Mouse (Mus musculus): ENCODE results near the gene Med27. TPM values are rescaled to one million over a fixed set of nuclear protein-coding genes. Genes with fewer than 3 reads are reported as not detected.
"Not testable (repeated sequence)": the region's sequence is repeated elsewhere in the genome, so short reads cannot be mapped to it uniquely, and the experiment has no call there.

Med27 gene
- total RNA-seq, 2 experiments from 2014 or later: 18.3 to 21.1 TPM

DNA sequence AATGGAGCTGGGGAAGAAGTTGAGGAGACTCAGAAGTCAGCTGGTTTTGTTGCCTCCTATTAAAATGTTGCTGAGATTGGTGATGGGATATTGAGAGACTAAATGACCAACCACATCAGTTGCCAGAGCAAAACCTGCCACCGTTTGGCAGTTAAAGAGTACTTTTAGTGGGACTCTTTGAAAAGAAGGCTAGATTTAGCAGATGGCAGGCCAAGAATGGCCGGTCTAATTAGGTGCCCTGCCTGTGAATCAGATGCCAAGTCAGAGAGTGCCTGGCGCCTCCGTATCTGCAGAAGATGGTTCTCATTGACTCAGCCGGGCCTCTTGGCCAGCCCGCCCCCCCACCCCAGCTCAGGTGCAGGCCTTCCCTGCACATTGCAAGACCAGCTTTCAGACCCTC is 173.6 kb downstream of the Med27 start:
- DNase-seq: no peak

GRCm38 (mm10) chr2:29521486-29521885 is 174.9 kb downstream of the Med27 start:
- DNase-seq: no peak

DNA sequence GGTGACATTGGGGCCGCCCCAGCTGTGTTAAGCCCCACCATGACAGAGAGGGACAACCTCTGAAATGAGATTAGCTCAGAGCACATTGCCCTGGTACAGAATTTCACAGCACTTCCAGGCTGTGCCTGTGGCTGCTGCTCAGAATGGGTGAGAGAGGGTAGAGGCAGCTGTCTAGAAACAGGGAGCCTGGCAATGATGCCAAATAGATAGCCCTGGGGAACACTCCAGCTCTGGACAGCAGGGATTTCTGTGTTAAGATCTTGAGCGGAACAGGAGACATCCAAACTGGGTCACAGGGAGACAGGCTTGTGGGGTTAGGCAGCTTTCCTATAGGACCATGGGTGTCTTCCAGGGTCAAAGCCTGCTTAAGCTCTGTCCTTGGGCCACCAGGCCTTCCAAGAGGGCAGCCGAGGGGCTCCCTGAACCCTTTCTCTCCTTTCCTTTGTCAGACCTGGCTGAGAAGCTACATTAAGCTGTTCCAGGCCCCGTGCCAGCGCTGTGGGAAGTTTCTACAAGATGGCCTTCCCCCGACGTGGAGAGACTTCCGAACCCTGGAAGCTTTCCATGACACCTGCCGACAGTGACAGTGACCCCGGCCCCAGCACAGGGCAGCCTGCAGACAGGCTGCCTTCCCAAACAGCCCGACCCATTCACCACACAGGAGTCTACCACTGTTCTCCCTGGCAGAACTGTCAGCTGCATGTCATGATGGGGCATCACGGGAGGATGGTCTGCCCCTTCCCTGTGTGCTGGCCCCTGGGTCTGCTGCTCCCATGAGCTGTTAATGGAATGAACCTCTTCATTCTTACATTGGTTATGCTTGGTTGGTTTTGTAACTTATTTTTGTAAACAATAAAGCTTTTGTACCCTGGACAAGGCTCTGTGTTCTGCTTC is 177.5 kb downstream of the Med27 start:
- peak; percentile 22 for DNase-seq

DNA sequence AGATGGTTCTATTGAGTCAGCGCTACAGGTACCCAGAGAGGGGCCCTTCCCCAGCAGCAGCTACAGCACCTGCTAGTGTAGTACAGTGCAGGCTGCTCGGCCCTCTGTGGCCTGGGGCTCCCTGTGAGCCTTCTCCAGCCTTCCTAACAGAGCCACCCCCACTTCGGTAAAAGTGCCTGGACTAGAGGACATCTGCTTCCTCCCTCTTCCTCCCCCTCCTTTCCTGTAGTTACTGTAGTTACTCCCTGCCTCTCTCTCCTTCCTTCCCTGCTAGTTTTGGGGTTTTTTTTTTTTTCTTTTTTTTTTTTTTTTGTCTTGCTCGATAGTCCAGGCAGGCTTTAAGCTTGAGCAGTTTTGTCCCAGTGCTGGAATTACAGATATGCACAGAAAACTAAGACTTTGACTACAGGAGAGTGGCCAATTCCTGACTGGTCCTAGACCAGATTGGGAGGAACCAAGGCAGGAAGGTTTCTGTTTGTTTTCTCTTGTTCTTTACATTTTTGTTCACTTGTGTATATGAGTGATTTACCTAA is 178.7 kb downstream of the Med27 start:
- DNase-seq: no peak

- peak; percentile 49 for DNase-seq
These were observed 179.6 kb downstream of the Med27 start for GRCm38 (mm10) chr2:29526266-29526665.

DNA sequence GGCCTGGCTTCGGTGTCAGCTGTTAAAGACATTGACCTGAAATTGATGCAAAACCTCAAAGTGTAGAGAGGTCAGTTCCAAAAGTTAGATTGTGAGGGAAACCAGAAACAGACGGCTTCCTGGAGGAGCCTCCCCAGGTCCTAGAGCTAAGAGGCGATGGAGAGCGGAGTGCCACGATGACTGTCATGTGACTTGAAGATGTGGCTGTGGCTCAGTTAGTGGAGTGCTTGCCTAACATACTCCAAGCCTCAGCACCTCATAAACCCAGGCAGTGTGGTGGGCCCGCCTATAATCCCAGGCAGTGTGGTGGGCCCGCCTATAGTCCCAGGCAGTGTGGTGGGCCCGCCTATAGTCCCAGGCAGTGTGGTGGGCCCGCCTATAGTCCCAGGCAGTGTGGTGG is 180.9 kb downstream of the Med27 start:
- not testable (repeated sequence) for DNase-seq

- DNase-seq: no peak
These were observed 182.2 kb downstream of the Med27 start for GRCm38 (mm10) chr2:29528811-29529210.

- DNase-seq: not testable (repeated sequence)
These were observed 183.2 kb downstream of the Med27 start for GRCm38 (mm10) chr2:29529788-29530187.

GRCm38 (mm10) chr2:29532173-29532572 is 185.6 kb downstream of the Med27 start:
- DNase-seq: no peak

DNA sequence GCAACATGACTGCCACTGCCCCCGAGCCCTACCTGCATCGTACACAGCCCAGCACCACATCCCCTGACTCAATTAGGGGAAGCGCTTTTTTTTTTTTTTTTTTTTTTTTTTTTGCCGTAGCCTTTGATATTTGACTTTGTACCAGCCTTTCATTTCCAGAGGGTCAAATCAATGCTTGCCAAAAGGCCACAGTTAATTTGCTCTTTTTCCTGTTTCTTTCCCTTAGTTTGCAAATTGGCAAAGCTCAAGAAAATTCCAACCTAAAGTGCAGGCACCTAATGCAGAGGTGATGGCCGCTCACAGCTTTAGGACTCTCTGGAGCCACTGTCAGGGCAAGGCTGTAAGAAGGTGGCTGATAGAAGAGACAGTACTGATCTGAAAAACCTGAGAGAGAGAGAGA is 186.3 kb downstream of the Med27 start:
- DNase-seq: no peak

DNA sequence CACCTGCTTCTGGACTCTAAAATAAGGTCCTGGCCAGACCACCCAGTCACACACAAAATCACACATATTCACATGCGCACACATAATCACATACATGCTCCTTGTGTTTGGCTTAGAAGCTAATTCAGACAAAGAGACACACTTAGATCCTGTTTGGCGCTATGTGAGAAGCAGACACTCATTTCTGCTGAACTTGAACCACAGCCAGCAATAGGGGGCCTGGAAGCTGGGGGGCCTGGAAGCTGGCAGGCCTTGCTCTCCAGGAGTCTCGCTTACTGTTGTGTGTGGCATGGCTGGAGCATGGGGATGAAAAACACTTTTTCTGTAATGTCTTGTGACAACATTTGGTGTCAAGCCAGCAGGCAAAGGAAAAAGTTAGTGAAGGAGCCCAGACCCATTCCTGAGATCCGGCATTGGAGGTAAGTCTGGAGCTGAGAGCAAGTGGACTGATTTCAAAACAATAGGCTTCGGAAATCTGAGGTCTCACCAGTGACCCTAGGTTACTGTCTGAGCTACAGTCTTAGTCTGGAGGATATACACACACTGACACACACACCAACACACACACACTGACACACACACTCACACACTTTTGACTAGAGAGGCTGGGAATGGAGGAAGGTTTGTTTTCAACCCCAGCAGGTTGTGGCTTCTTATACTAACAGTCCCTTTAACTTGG is 189.1 kb downstream of the Med27 start:
- no peak for DNase-seq

GRCm38 (mm10) chr2:29536481-29536880 is 189.9 kb downstream of the Med27 start:
- DNase-seq: no peak

DNA sequence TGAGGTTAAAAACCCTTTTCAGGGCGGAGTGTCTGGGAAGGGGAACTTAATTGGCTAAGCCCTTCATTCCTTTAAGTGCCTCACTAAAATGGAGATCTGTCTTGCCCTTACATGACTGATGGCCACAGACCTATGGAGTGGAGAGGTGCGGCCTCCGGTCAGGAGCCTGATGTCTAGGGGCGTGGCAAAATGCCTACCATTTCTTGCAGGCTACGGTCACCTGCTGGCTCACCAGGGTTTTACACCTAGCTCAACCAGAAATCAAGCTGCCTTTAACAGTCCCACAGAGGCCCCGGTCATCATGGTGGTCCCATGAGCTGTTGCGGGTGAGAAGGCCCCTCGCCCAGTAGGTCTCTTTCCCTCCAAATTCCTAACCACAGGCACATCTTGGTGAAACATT is 190.7 kb downstream of the Med27 start:
- DNase-seq: no peak

- DNase-seq: no peak
These were observed 195.4 kb downstream of the Med27 start for GRCm38 (mm10) chr2:29542039-29542438.

DNA sequence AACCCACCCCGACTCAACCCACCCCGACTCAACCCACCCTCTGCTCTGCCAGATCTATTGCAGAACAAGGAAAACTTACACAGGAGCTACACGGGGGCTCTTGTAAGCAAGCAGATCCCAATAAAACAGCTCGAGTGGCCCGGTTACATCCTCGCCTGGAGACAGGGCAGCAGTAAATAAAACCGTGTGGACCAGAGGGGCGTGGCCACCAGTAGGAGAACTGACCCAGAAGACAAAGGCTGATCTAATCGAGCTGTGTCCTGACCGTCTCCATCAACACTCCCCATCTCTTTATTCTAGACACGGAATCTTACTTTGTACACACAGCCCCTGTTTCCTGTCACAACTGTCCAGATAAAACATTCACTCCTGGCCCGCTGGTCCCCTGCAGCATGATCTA is 200.0 kb downstream of the Med27 start:
- no peak for DNase-seq

DNA sequence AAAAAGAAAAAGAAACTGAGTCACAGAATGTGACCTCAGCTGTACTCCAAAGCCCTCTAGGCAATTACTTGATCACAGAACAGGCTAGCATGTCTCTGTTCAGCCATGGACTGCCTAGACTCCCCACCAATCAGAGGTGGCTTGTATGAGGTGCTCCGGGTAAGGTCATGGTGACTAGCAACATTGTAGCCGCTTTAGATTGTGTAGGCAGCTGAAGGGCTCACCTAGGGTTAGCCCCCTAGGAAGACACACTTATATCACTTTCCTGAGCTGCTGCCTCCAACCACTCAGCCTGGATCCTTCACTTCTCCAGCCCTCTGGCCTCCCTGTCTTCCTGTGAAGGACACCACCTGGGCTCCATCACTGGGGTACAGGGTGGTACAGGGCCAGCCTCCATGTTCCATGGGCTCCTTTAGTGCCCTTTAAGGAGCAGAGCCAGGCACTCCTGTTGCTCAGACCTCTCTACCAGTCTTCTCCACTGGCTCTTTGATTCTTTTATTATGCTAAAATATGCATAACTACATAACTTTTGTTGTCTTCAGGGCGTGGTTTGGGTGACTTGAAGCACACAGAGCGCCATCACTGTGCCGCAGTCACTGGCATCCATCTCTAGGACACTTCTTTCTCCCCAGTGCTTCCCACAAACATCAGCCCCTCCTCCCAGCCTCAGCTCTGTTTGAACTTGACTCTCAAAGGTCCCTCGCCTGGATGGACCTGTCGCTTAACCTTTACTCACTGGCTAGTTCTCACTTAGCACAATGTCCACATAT is 205.4 kb downstream of the Med27 start:
- DNase-seq: no peak

GRCm38 (mm10) chr2:29553945-29554634 is 207.5 kb downstream of the Med27 start:
- peak; percentile 53 for DNase-seq

DNA sequence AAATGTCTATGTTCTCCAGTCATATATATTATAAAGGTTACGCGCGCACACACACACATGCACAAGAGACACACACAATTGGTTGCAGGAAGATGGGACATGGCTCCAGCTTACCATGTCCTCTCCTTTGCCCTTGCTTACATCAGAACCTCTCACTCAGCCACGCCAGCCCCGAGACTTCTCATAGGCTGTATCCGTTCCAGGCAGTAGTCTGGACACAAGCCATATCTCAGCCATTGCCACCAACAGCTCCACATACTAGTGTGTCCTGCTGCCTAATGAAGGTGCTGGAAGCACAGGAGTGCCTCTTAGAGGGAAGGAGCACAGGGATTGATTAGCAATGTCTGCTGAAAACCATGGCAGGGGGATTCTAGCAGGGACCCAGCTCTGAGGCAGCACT is 211.9 kb downstream of the Med27 start:
- DNase-seq: no peak

DNA sequence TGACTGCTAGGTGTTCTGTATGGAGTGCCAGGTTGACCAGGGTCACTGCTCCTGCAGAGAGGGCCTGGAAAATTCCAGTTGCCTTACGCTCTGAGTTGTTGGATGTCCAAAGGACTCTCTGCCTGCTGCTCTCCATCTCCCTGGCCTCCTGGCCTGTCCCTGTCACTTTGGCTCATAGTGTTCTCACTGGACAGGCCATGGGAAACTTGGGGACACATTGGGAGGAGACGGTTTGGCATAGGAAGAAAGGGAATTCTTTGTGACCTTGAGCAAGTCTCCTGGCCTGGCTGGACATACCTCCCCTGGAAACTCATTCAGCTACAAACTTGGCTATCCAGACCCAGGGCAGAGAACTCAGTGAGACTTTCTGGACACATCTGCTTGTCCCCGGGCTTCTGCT is 213.3 kb downstream of the Med27 start:
- DNase-seq: no peak

DNA sequence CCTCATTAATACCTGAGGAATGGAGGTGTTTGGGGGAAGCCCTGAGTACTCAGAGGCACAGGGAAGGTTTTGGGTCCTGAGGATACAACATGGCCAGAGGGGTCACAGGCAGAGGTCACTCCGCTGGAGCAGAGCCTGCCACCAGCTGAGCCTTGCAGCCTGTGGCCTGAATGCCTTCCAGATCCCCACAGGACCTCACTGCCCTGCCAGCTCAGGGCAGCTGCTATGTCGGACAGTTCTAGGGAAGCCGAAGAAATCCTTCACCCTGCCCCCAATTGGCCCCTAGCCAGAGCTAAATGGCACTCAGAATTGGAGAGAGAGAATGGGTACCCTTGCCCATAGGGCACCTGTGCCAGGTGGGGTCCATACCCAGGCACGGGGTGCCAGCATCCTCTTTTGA is 214.8 kb downstream of the Med27 start:
- DNase-seq: peak; percentile 27

GRCm38 (mm10) chr2:29563986-29564385 is 217.4 kb downstream of the Med27 start:
- DNase-seq: no peak
